Mouse (Mus musculus) kidney, postnatal 10 days (tissue): Measurements from ENCODE around the gene Sema4f.

Experiments used
- DNase-seq: peaks from one replicate; pipeline ENCODE4 v3.0.0; 2021; ENCODE audit warnings: mixed read lengths

Gene Sema4f

GRCm38 (mm10) chr6:82863380-82863874 is 76.1 kb downstream of the Sema4f start:
- peak; percentile 23 for DNase-seq

GRCm38 (mm10) chr6:82862475-82862874 is 77.1 kb downstream of the Sema4f start:
- no peak for DNase-seq

GRCm38 (mm10) chr6:82862042-82862441 is 77.5 kb downstream of the Sema4f start:
- no peak for DNase-seq
